Mouse (Mus musculus) retina, postnatal 7 days (tissue): ENCODE data around the gene Fam19a5.

Experiments
- DNase-seq: peaks from one replicate; pipeline ENCODE4 v3.0.0-alpha.2; 2012; ENCODE audit warnings: low read depth, low spot score

The Fam19a5 gene

GRCm38 (mm10) chr15:87543599-87544338 lies at the start of gene Fam19a5:
Fam19a5 (plus strand) TSS chr15:87544299.
- peak; percentile 59 for DNase-seq

GRCm38 (mm10) chr15:87501737-87502136 lies 42.4 kb upstream of the Fam19a5 start:
- no peak for DNase-seq

- DNase-seq: no peak
Observed at GRCm38 (mm10) chr15:87507349-87507748, 36.8 kb upstream of the Fam19a5 start.

- DNase-seq: no peak
Observed at GRCm38 (mm10) chr15:87510886-87511285, 33.2 kb upstream of the Fam19a5 start.

- DNase-seq: no peak
Observed at GRCm38 (mm10) chr15:87518161-87518560, 25.9 kb upstream of the Fam19a5 start.

GRCm38 (mm10) chr15:87529271-87529670 lies 14.8 kb upstream of the Fam19a5 start:
- DNase-seq: no peak

- no peak for DNase-seq
Observed at GRCm38 (mm10) chr15:87541656-87542055, 2.4 kb upstream of the Fam19a5 start.

GRCm38 (mm10) chr15:87544401-87545129 lies 466 bp downstream of the Fam19a5 start:
- no peak for DNase-seq

GRCm38 (mm10) chr15:87545130-87545642 lies 1.1 kb downstream of the Fam19a5 start:
- no peak for DNase-seq

- DNase-seq: no peak
Observed at GRCm38 (mm10) chr15:87545731-87546360, 1.7 kb downstream of the Fam19a5 start.

- DNase-seq: no peak
Observed at GRCm38 (mm10) chr15:87547022-87547421, 2.9 kb downstream of the Fam19a5 start.

- DNase-seq: no peak
Observed at GRCm38 (mm10) chr15:87549724-87550123, 5.6 kb downstream of the Fam19a5 start.

GRCm38 (mm10) chr15:87550756-87551155 lies 6.7 kb downstream of the Fam19a5 start:
- DNase-seq: no peak

GRCm38 (mm10) chr15:87551556-87551955 lies 7.5 kb downstream of the Fam19a5 start:
- DNase-seq: no peak

GRCm38 (mm10) chr15:87555811-87556210 lies 11.7 kb downstream of the Fam19a5 start:
- DNase-seq: no peak

- no peak for DNase-seq
Observed at GRCm38 (mm10) chr15:87564331-87564730, 20.2 kb downstream of the Fam19a5 start.

- DNase-seq: no peak
Observed at GRCm38 (mm10) chr15:87566040-87566929, 22.2 kb downstream of the Fam19a5 start.

GRCm38 (mm10) chr15:87570182-87570581 lies 26.1 kb downstream of the Fam19a5 start:
- DNase-seq: no peak

GRCm38 (mm10) chr15:87579861-87580260 lies 35.8 kb downstream of the Fam19a5 start:
- no peak for DNase-seq

- DNase-seq: no peak
Observed at GRCm38 (mm10) chr15:87583921-87584621, 40.0 kb downstream of the Fam19a5 start.

- no peak for DNase-seq
Observed at GRCm38 (mm10) chr15:87590975-87591374, 46.9 kb downstream of the Fam19a5 start.
